Mouse (Mus musculus) left cerebral cortex, adult 9 months (tissue): Measurements from ENCODE around the gene Cfap73.

ENCODE experiments used
- DNase-seq, 2 experiments: peaks; one replicate each; pipeline ENCODE4 v3.0.0; 2022; ENCODE audit warnings: low spot score in 2 of 2

Cfap73 gene

GRCm38 (mm10) chr5:120634131-120634530 lies at the start of gene Cfap73:
TSS of gene Cfap73 (minus strand) at chr5:120634235.
- no peak for DNase-seq

- no peak for DNase-seq
Observed at GRCm38 (mm10) chr5:120682982-120683771, 49.1 kb upstream of the Cfap73 start.

DNA sequence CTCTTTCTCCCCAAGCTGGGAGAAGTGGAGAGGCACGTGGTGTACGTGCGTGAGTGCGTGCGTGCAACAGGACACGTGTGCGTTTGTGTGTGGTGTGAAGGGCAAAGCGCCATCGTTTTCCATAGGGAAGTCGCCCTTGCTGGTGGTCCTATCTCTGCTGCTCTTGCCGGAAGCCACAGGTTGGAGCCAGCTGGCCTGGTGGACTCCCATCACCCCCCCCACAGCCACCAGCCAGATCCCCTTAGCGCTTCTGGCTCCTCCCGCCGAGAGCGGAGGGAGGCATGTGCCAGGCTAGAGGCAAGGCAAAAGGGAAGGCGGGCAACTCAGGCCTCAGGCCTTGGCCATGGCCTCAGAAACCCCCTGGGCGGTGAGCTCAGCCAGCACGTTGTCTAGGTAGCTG lies 46.9 kb upstream of the Cfap73 start:
- no peak for DNase-seq

DNA sequence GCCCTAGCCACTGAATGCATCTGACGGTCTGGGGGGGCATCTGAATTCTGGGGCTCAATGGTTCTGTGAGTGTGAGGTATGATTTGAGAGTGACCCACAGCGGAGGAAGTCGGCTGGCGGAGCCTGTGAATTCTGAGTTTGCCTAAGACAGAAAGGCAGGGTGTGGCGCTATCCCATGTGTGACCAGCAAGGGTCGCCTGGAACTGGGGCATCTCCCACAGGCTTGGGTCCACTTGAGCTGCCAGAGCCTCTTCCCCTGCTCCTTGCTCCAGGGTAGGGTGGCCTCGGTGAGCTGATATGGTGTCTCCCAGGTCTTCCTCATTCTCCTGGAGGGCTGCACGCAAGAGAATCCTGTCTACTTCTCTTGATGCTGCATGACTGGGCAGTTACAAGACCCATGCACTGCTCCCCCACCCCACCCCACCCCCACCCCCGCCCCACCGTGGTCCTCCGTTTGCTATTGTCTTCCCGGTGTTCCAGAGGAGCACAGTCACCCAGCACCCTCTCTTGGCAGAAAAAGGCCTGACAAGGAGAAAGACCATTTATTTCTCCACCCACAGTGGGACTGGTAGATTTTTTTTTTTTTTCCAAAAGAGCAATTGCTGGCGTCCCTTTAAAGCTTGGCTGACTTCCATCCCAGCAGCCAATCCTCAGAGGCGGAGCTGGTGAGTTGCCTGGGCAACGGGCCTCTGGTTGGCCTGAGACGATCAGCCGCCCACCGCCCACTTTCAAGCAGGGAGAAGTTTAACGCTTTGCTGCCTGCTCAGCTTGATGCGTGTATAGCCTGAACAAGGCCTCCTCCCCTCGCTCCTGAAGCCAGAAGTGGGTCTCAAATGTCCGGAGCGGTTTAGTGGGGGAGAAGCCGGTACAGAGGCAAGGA lies 45.9 kb upstream of the Cfap73 start:
- DNase-seq: peak; percentile 90 to 93

DNA sequence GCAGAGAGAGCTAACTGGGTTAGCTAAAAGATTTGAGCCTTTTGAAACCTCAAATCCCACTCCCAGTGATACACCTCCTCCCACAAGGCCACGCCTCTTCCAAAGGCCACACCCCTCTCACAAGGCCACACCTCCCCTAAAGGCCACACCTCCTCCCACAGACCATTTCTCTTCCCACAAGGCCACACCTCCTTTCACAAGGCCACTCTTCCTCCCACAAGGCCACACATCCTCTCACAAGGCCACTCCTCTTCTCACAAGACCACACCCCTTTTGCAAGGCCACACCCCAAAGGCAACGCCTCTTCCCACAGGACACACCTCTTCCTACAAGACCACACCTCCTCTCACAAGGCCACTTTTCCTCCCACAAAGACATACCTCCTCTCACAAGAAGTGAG lies 43.5 kb upstream of the Cfap73 start:
- no peak for DNase-seq

DNA sequence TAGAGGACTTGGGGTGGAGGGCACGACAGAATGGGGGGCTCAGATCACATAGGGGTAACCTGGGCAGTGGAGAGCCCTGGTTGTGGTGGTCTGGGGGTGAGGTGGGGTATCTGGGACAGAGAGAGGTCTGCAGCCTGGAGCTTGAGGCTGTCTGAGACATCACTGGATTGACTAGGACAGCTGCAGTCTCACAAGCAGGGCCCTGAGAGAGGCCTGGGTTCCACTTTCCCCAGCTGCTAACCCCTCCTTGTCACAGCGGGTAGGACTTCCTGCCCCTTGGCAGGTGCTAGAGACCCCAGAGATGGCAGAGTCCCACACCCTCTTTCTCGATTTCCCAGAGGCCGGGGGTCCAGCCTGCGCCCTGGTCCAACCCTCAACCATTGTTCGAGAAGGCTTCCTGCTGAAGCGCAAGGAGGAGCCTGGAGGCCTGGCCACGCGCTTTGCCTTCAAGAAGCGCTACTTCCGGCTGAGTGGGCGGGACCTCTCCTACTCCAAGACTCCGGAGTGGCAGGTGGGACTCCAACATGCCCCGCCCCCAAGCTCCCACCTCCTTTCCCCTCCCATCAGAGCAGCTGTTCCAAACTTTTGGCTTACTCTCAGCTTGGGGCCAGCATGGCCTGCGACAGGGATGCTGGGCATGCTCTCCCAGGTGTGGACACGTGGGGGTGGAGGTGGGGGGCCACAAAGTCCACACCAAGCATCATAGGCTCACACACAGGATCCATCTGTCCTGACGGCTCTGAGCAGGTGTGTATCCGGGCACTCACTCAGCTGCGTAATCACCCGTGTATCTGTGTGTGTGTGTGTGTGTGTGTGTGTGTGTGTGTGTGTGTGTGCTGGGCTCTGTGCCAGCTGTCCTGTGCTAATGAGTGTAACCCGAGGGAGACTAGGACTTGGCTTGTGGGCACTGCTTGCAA lies 40.5 kb upstream of the Cfap73 start:
- no peak for DNase-seq

- DNase-seq: peak in 1 of 2 experiments; percentile 77
Observed at GRCm38 (mm10) chr5:120673626-120674025, 39.6 kb upstream of the Cfap73 start.

DNA sequence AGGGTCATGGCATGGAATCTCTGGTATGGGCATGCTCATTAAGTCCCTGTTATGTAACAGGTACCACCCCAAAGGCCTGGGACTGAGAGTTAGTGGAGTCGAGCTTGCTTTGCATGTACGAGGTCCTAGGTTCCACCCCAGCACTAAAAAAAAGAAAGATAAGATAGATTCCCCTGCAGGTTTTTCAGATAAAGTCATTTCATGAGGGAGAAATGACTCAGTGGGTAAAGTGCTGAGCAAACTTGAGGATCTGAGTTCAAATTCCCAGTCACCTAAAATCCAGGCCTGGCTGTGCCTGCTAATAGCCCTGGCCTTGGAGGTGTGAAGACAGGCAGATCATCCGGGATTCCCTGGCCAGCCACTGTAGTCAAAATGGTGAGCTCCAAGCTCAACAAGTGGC lies 37.8 kb upstream of the Cfap73 start:
- no peak for DNase-seq

- DNase-seq: no peak
Observed at GRCm38 (mm10) chr5:120670132-120670531, 36.1 kb upstream of the Cfap73 start.

- no peak for DNase-seq
Observed at GRCm38 (mm10) chr5:120668761-120669160, 34.7 kb upstream of the Cfap73 start.

DNA sequence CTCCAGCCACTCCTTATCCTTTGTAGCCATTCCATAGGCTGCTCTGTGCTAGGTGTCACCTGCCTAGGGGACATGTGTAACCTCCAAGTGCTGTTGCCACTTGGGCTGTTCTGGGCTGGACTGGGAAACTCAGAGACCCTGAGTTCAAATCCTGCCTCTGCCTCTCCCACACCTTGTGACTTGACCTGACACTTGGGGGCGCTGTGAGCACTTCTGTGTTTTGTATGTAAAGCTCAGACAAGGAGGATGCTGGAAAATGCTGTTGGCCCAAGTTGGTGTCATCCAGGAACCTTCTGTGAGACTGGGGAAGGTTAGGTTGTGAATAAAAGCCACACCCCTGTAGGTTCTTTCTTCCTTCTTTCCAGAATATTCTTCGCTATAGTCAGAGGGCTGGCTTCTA lies 30.9 kb upstream of the Cfap73 start:
- DNase-seq: no peak

- DNase-seq: no peak
Observed at GRCm38 (mm10) chr5:120660816-120661215, 26.8 kb upstream of the Cfap73 start.

GRCm38 (mm10) chr5:120656281-120656751 lies 22.3 kb upstream of the Cfap73 start:
- peak in 1 of 2 experiments; percentile 76 for DNase-seq

- no peak for DNase-seq
Observed at GRCm38 (mm10) chr5:120653873-120654272, 19.8 kb upstream of the Cfap73 start.

DNA sequence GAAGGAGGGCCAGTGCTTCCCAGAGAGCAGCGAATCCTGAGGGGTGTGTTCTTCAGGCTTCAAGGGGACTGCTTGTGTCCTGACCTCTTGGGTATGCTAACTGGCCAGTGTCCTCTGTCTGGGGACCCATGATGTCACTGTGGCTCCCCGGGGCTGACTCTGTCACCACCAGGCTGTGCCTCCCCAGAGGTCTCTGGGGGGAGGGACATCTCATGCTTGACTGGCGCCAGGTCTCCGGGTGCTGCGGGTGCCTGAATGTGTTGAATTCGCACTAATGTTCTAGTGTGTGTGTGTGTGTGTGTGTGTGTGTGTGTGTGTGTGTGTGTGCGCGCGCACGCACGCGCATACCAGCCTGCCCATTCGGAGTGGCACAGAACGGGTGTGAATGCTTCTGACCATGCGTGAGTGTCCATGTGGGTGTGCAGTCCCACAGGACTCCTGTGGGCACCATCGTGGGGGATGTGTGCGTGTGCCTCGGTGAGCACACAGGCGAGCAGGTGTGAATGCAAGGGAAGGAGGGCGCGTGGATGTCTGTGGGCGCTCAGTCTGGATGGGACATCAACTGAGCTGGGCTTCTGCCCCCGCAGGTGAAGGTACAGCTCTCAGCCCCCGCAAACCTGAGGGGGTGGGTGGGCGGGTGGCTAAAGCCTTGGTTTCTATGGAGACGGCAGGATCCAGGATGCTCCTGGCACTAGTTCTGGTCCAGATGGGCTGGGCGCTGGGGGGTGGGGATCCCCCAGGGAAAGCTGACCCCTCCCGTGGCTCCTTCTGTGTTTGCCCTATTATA lies 19.1 kb upstream of the Cfap73 start:
- no peak for DNase-seq

GRCm38 (mm10) chr5:120651230-120651629 lies 17.2 kb upstream of the Cfap73 start:
- DNase-seq: no peak

DNA sequence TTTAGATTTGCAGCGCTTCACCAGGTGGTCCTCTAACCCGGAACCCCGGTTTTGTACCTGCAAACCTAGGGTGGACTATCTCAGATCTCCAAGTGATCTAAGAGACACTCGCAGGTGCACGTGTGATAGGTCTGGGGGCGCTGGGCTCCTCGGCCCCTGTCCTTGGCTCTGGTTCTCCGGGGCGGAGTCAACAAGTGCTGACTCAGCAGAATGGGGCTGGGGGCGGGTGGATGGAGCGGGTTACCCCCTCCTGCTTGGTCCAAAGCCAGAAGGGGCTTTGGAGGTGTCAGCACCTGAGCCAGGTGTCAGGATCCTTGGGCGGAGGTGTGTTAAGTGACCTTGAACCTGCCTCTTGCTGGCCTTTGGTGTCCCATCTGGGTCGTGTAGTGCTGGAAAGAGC lies 15.9 kb upstream of the Cfap73 start:
- DNase-seq: no peak

DNA sequence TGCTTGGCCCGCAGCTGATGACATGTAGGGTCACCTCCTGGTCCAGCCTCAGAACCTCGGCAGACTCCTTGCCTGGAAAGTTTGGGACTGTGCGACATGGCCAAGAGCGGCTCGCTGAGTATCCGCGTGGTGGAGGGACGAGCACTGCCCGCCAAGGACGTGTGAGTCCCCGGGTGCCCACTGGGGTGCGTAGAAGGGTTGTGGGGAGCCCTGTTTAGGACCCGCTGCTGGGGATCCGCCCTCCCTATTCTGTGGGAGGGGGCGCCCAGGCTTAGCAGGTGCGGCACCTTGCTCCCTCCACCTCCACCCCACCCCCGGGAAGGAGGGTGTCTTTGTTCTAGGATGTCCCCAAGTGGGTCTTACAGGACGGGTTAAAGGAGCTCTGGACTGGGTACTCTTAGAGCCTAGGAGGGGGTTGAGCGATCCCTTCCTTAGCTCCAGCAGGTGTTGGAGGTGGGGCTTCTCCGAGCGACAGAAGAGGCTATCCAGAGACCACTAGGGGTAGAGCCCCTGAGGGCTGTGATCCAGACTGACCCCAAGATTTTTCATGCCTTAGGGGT lies 15.4 kb upstream of the Cfap73 start:
- peak in 1 of 2 experiments; percentile 40 for DNase-seq

GRCm38 (mm10) chr5:120648569-120649373 lies 14.7 kb upstream of the Cfap73 start, which contains the start of gene Rasal1:
TSS of gene Rasal1 (plus strand) at chr5:120648812.
- DNase-seq: peak; percentile 68 to 87
